Mouse (Mus musculus): ENCODE measurements around the gene Apmap. TPM values are rescaled to one million over a fixed set of nuclear protein-coding genes. Genes with fewer than 3 reads are reported as not detected.

The Apmap gene
- polyA plus RNA-seq, 1 experiment from 2014 or later = 40.1 TPM

GRCm38 (mm10) chr2:150643726-150644415 is 35.5 kb upstream of the Apmap start:
- no peak overlapping the region for H3K9ac ChIP-seq
- WGBS = 73% methylated on average over 8 of the region's 8 CpGs
- H3K27me3 ChIP-seq (replicated peaks) = no peaks in the 10 kb centered on the region
- peak; percentile 74; the same call in 1 of the 2 replicates for ATAC-seq (ENCODE audit: insufficient read depth, low FRiP score, low read depth)
- H3K36me3 ChIP-seq = 0 out of 2 replicates have a peak, but pooled peaks cover 2% of the 10 kb centered on the region
- H3K4me3 ChIP-seq (replicated peaks) = no peak overlapping the region
- no peaks in the 10 kb centered on the region for H3K9me3 ChIP-seq
- no peak overlapping the region for H3K27ac ChIP-seq
- H3K4me1 ChIP-seq = no peaks in the 10 kb centered on the region
- no peak overlapping the region for H3K4me2 ChIP-seq

GRCm38 (mm10) chr2:150643166-150643565 is 34.8 kb upstream of the Apmap start:
- Histone ChIP-seq H3K27me3 (replicated peaks) (no peaks in the 10 kb centered on the region), H3K36me3 (0 out of 2 replicates have a peak, but pooled peaks cover 2% of the 10 kb centered on the region), H3K27ac (no peak overlapping the region), H3K4me1 (no peaks in the 10 kb centered on the region), H3K9me3 (no peaks in the 10 kb centered on the region), H3K4me2 (no peak overlapping the region), H3K9ac (no peak overlapping the region), H3K4me3 (replicated peaks) (no peak overlapping the region)
- 70% methylated on average over 1 of the region's 1 CpGs for WGBS
- ATAC-seq (ENCODE audit: insufficient read depth, low FRiP score, low read depth) = no peak

GRCm38 (mm10) chr2:150638370-150638733 is 30.0 kb upstream of the Apmap start:
- no peaks in the 10 kb centered on the region for H3K4me1 ChIP-seq
- H3K4me3 ChIP-seq (replicated peaks) = no peak overlapping the region
- H3K27ac ChIP-seq = no peak overlapping the region
- no peaks in the 10 kb centered on the region for H3K27me3 ChIP-seq (replicated peaks)
- no peaks in the 10 kb centered on the region for H3K9me3 ChIP-seq
- ATAC-seq (ENCODE audit: insufficient read depth, low FRiP score, low read depth) = no peak
- H3K4me2 ChIP-seq = no peak overlapping the region
- H3K9ac ChIP-seq = no peak overlapping the region
- WGBS = 59% methylated on average over 2 of the region's 2 CpGs
- H3K36me3 ChIP-seq = 0 out of 2 replicates have a peak, but pooled peaks cover 2% of the 10 kb centered on the region

GRCm38 (mm10) chr2:150637702-150638369 is 29.5 kb upstream of the Apmap start:
- no peak for ATAC-seq (ENCODE audit: insufficient read depth, low FRiP score, low read depth)

GRCm38 (mm10) chr2:150635877-150636446 is 27.6 kb upstream of the Apmap start:
- no peaks in the 10 kb centered on the region for H3K27me3 ChIP-seq (replicated peaks)
- H3K4me1 ChIP-seq = no peaks in the 10 kb centered on the region
- peak; percentile 39; the same call in 1 of the 2 replicates for ATAC-seq (ENCODE audit: insufficient read depth, low FRiP score, low read depth)
- H3K27ac ChIP-seq = no peak overlapping the region
- 65% methylated on average over 3 of the region's 3 CpGs for WGBS
- H3K36me3 ChIP-seq = 0 out of 2 replicates have a peak, but pooled peaks cover 2% of the 10 kb centered on the region
- H3K9me3 ChIP-seq = no peaks in the 10 kb centered on the region
- no peak overlapping the region for H3K4me2 ChIP-seq
- no peak overlapping the region for H3K4me3 ChIP-seq (replicated peaks)
- no peak overlapping the region for H3K9ac ChIP-seq

More at GRCm38 (mm10) chr2:150637702-150638369, 29.5 kb upstream of the Apmap start:
- H3K9me3 ChIP-seq = no peaks in the 10 kb centered on the region
- H3K27me3 ChIP-seq (replicated peaks) = no peaks in the 10 kb centered on the region
- H3K4me2 ChIP-seq = no peak overlapping the region
- no peaks in the 10 kb centered on the region for H3K4me1 ChIP-seq
- no peak overlapping the region for H3K27ac ChIP-seq
- H3K9ac ChIP-seq = no peak overlapping the region
- no peak overlapping the region for H3K4me3 ChIP-seq (replicated peaks)
- 78% methylated on average over 6 of the region's 6 CpGs for WGBS
- H3K36me3 ChIP-seq = 0 out of 2 replicates have a peak, but pooled peaks cover 2% of the 10 kb centered on the region

GRCm38 (mm10) chr2:150629255-150629654 is 20.9 kb upstream of the Apmap start:
- Histone ChIP-seq H3K4me3 (replicated peaks) (no peak overlapping the region), H3K9me3 (no peaks in the 10 kb centered on the region), H3K4me2 (no peak overlapping the region), H3K36me3 (no peaks in the 10 kb centered on the region), H3K27ac (no peak overlapping the region), H3K9ac (no peak overlapping the region), H3K27me3 (replicated peaks) (no peaks in the 10 kb centered on the region), H3K4me1 (no peaks in the 10 kb centered on the region)
- 77% methylated on average over 4 of the region's 4 CpGs for WGBS
- no peak for ATAC-seq (ENCODE audit: insufficient read depth, low FRiP score, low read depth)

GRCm38 (mm10) chr2:150627140-150627539 is 18.8 kb upstream of the Apmap start:
- WGBS = 60% methylated on average over 6 of the region's 6 CpGs

GRCm38 (mm10) chr2:150624926-150625325 is 16.6 kb upstream of the Apmap start:
- 86% methylated on average over 8 of the region's 8 CpGs for WGBS

More at GRCm38 (mm10) chr2:150627140-150627539, 18.8 kb upstream of the Apmap start:
- H3K9ac ChIP-seq = no peak overlapping the region
- H3K36me3 ChIP-seq = no peaks in the 10 kb centered on the region
- no peaks in the 10 kb centered on the region for H3K9me3 ChIP-seq
- H3K4me2 ChIP-seq = no peak overlapping the region
- H3K27me3 ChIP-seq (replicated peaks) = no peaks in the 10 kb centered on the region
- H3K4me1 ChIP-seq = no peaks in the 10 kb centered on the region
- no peak for ATAC-seq (ENCODE audit: insufficient read depth, low FRiP score, low read depth)
- no peak overlapping the region for H3K27ac ChIP-seq
- no peak overlapping the region for H3K4me3 ChIP-seq (replicated peaks)

GRCm38 (mm10) chr2:150623957-150624356 is 15.6 kb upstream of the Apmap start:
- no peaks in the 10 kb centered on the region for H3K27me3 ChIP-seq (replicated peaks)
- ATAC-seq (ENCODE audit: insufficient read depth, low FRiP score, low read depth) = no peak
- H3K36me3 ChIP-seq = no peaks in the 10 kb centered on the region
- 85% methylated on average over 3 of the region's 3 CpGs for WGBS
- no peak overlapping the region for H3K4me3 ChIP-seq (replicated peaks)
- H3K4me2 ChIP-seq = no peak overlapping the region
- no peak overlapping the region for H3K9ac ChIP-seq
- H3K4me1 ChIP-seq = no peaks in the 10 kb centered on the region
- H3K9me3 ChIP-seq = no peaks in the 10 kb centered on the region
- H3K27ac ChIP-seq = no peak overlapping the region

More at GRCm38 (mm10) chr2:150624926-150625325, 16.6 kb upstream of the Apmap start:
- ATAC-seq (ENCODE audit: insufficient read depth, low FRiP score, low read depth) = no peak
- no peaks in the 10 kb centered on the region for H3K36me3 ChIP-seq
- H3K4me2 ChIP-seq = no peak overlapping the region
- no peak overlapping the region for H3K27ac ChIP-seq
- no peak overlapping the region for H3K9ac ChIP-seq
- no peaks in the 10 kb centered on the region for H3K9me3 ChIP-seq
- H3K4me3 ChIP-seq (replicated peaks) = no peak overlapping the region
- H3K27me3 ChIP-seq (replicated peaks) = no peaks in the 10 kb centered on the region
- H3K4me1 ChIP-seq = no peaks in the 10 kb centered on the region

- WGBS = 67% methylated on average over 3 of the region's 3 CpGs
- H3K4me2 ChIP-seq = no peak overlapping the region
- H3K9ac ChIP-seq = no peak overlapping the region
- no peak for ATAC-seq (ENCODE audit: insufficient read depth, low FRiP score, low read depth)
- H3K36me3 ChIP-seq = no peaks in the 10 kb centered on the region
- H3K4me3 ChIP-seq (replicated peaks) = no peak overlapping the region
- H3K9me3 ChIP-seq = no peaks in the 10 kb centered on the region
- no peaks in the 10 kb centered on the region for H3K4me1 ChIP-seq
- H3K27me3 ChIP-seq (replicated peaks) = no peaks in the 10 kb centered on the region
- no peak overlapping the region for H3K27ac ChIP-seq
Observed at GRCm38 (mm10) chr2:150621698-150622097, 13.3 kb upstream of the Apmap start.

- Histone ChIP-seq H3K4me1 (peaks cover 4% of the 10 kb centered on the region; the same call in 1 of the 2 replicates), H3K36me3 (no peaks in the 10 kb centered on the region), H3K9me3 (no peaks in the 10 kb centered on the region), H3K4me3 (replicated peaks) (no peak overlapping the region), H3K9ac (no peak overlapping the region), H3K27me3 (replicated peaks) (no peaks in the 10 kb centered on the region), H3K4me2 (no peak overlapping the region), H3K27ac (no peak overlapping the region)
- WGBS = 48% methylated on average over 3 of the region's 3 CpGs
- ATAC-seq (ENCODE audit: insufficient read depth, low FRiP score, low read depth) = no peak
Observed at GRCm38 (mm10) chr2:150610097-150610496, 1.7 kb upstream of the Apmap start.
